Mouse (Mus musculus) embryonic fibroblast, embryonic 13.5 days (primary cell): Measurements from ENCODE around the gene Edrf1. TPM values are rescaled to one million over a fixed set of nuclear protein-coding genes. Genes with fewer than 3 reads are reported as not detected.

Experiments
- H3K27ac ChIP-seq: 2 replicates; pipeline ENCODE4 v1.5.1; 2012; ENCODE audit warnings: low read length, control low read depth, inconsistent platforms; ENCODE audit not compliant: insufficient read depth
- H3K4me1 ChIP-seq: 2 replicates; pipeline ENCODE4 v1.6.1; 2011; ENCODE audit warnings: low read length; ENCODE audit not compliant: control insufficient read depth, insufficient read depth
- H3K4me3 ChIP-seq: 2 replicates; pipeline ENCODE4 v1.5.1; 2011; ENCODE audit warnings: mild to moderate bottlenecking, control low read depth, low read length; ENCODE audit not compliant: insufficient read depth
- CTCF ChIP-seq: IDR thresholded peaks from 2 replicates; pipeline ENCODE4 v1.5.1; 2011; ENCODE audit warnings: mild to moderate bottlenecking, control low read depth, low read length, moderate library complexity, borderline replicate concordance; ENCODE audit not compliant: insufficient read depth
- POLR2A ChIP-seq: IDR thresholded peaks from 2 replicates; pipeline ENCODE4 v1.6.1; 2011; ENCODE audit warnings: low read depth, mild to moderate bottlenecking, control low read depth, low read length, moderate library complexity
- polyA plus RNA-seq: library from polyadenylated mRNA; stranded (reverse); fragments of >200 nt; gene quantifications from 2 replicates; pipeline ENCODE4 v1.2.4, GENCODE M21; 2011; ENCODE audit warnings: low read depth; ENCODE audit not compliant: missing spikeins, insufficient read length

Gene Edrf1
- polyA plus RNA-seq, 1 experiment = 16.6 TPM

DNA sequence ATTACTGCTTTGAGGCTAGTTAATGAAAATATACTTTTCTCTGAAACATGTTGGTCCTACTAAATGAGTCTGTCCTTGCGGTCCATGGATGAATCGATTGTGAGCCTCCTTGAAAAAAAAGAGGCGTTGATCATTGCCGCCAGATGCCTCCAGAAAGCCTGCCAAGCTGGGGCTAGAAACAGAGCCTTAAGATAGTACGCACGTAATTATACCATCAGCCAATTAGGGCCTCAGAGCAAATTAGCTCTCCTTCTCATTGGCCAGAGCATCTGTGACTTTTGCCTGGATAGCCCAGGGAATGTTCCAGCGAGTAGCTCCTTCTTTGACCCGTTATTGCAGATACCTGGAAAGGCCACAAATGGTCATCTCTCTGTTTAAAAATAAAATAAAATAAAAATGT is 27.8 kb upstream of the Edrf1 start:
- no peaks in the 10 kb centered on the region for H3K4me1 ChIP-seq
- H3K4me3 ChIP-seq = no peak overlapping the region
- no peak for TF ChIP-seq CTCF
- TF ChIP-seq POLR2A = no peak
- no peak overlapping the region for H3K27ac ChIP-seq

DNA sequence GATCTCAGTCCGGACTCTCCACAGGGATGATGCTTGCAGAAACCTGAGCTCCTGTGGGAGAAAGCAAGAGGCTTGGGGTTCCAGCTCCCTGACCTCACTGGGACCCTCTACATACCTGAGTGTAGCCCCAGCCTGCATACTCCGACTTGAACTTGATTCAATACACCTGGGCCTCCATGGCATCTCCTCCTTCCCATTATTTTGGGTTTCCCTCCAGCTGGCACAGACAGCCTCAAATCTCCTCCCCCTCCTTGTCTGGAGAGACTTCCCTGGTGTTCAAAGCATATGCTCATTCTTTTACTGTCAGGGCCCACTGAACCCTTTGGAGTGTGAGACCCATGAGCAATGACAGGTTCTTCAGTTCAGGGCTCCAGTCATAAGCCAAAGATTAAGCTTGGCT is 24.4 kb upstream of the Edrf1 start:
- no peak for TF ChIP-seq CTCF
- TF ChIP-seq POLR2A = no peak
- H3K4me1 ChIP-seq = no peaks in the 10 kb centered on the region
- H3K4me3 ChIP-seq = no peak overlapping the region
- H3K27ac ChIP-seq = no peak overlapping the region

GRCm38 (mm10) chr7:133620721-133621120 is 16.6 kb upstream of the Edrf1 start:
- no peak overlapping the region for H3K27ac ChIP-seq
- no peak overlapping the region for H3K4me3 ChIP-seq
- TF ChIP-seq CTCF = peak; percentile 72; the same call in 1 of the 2 replicates
- no peak for TF ChIP-seq POLR2A
- H3K4me1 ChIP-seq = no peaks in the 10 kb centered on the region

- TF ChIP-seq CTCF = no peak
- no peak for TF ChIP-seq POLR2A
- H3K27ac ChIP-seq = no peak overlapping the region
These were observed 14.1 kb upstream of the Edrf1 start for GRCm38 (mm10) chr7:133623226-133623625.

DNA sequence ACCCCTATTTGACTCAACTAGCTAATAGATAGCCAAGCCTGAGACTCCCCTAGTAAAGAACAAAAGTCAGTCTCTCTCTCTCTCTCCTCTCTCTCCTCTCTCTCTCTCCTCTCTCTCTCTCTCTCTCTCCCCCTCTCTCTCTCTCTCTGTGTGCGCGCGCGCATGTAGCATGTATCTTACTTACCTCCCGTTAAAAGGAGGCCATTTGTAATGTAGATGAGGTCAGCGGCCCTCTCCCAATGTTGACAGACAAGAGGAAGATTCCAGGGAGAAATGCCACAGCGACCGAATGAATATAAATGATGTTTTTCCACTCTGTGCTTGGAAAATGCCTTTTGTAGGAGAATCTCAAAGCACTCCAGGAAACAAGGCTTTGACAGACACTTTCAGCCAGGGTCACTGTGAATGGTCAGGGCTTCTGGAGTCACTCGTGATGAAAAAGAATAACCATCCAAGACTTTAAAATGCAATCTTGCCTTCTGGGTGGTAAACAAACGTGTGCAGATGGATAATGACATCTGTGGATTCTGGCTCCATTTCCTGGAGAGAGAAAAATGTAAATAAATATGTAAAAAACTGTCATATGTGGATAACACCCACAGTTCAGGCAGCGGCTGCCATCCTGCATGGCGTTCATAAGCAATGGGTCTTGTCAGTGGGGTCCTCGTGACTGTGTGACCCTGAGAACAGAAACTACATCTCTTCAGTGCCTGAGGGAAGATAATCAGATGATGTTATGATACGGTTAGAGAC is 10.0 kb upstream of the Edrf1 start:
- Histone ChIP-seq H3K4me1 (no peaks in the 10 kb centered on the region), H3K27ac (no peak overlapping the region), H3K4me3 (no peak overlapping the region)
- TF ChIP-seq CTCF (no peak), POLR2A (no peak)

More at GRCm38 (mm10) chr7:133623226-133623625, 14.1 kb upstream of the Edrf1 start:
- Histone ChIP-seq H3K4me1 (no peaks in the 10 kb centered on the region), H3K4me3 (no peak overlapping the region)

DNA sequence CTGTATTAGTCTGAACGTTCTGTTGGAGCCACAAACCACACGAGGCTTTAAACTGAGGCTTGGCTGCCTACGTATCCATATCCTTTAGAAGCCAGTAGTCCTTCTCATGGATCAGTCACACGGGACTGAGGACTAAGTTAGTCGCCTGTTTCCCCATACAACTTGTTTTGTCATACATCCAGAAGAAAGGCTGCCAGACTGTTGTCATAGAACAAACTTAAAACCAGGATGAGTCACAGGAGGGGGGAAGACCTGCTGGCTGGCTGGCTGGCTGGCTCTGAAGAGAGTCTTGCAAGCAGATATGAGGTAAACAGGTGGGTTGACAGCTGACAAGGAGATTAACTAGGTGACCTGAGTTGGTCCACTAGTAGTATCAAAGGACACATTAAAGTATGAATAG is 6.5 kb upstream of the Edrf1 start:
- H3K4me3 ChIP-seq = no peak overlapping the region
- H3K4me1 ChIP-seq = peaks cover 2% of the 10 kb centered on the region; the same call in 1 of the 2 replicates
- H3K27ac ChIP-seq = no peak overlapping the region
- no peak for TF ChIP-seq POLR2A
- TF ChIP-seq CTCF = no peak

GRCm38 (mm10) chr7:133632476-133632875 is 4.9 kb upstream of the Edrf1 start:
- TF ChIP-seq POLR2A (no peak), CTCF (no peak)
- Histone ChIP-seq H3K4me1 (peaks cover 2% of the 10 kb centered on the region; the same call in 1 of the 2 replicates), H3K27ac (no peak overlapping the region), H3K4me3 (no peak overlapping the region)

DNA sequence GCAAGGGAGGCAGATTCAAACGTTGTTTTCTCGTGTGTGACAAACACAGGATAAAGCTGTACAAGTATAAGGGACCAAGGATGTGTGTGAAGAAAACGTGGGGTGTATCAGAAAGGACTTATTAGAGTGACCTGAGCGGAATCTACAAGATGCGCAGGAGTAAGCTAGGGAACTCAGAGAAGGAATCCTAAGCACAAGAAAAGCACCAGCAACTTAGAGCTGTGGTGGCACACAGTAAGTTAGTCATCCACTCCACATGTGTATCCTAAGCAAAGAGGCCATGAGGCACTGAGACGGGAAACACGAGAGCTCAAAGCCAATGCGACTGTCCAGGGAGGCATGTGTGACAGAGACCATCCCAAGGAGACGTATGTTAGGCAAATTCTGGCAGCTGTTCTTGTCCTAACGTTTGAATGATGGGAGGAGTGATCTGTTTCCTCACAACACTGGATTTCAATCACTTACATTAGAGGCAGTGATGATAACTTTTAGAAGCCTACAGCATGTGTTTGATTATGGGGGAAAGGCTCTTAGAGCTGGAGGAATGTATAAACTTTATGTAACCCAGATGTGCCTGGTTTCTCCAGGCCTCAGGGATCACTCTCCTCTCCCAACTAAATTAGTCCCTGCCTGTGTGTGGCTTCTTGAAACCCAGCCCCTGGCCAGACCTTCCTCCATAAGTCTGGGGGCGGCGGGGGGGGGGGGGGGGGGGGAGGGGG is 2.3 kb upstream of the Edrf1 start:
- Histone ChIP-seq H3K27ac (peak overlapping the region; percentile 8), H3K4me3 (no peak overlapping the region), H3K4me1 (peaks cover 7% of the 10 kb centered on the region; the same call in 1 of the 2 replicates)
- TF ChIP-seq POLR2A (no peak), CTCF (no peak)

- H3K4me1 ChIP-seq = peaks cover 7% of the 10 kb centered on the region; the same call in 1 of the 2 replicates
- TF ChIP-seq POLR2A (no peak), CTCF (peak; percentile 70; the same call in 1 of the 2 replicates)
- peak overlapping the region; percentile 56 for H3K4me3 ChIP-seq
- H3K27ac ChIP-seq = peak overlapping the region; percentile 6; the same call in 1 of the 2 replicates
These were observed 498 bp upstream of the Edrf1 start for GRCm38 (mm10) chr7:133636738-133637352.

DNA sequence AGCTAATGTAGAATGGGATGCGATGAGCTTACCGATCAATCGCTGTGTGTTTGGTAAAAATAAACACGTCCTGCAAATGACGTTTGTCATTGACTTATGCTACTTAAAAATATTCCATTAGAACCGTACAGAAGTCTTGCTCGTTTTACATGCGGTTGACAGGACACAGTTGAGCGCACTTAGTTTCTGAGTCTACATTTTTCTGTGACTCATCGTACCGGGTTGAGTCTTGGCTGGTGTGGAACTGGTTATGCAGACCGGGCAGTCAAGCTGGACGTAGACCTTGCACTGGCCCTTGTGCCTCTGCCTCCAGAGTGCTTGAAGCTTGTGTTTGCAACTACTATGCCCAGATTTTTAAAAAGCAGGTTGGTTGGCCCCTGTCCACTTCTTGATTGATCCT is 963 bp downstream of the Edrf1 start:
- TF ChIP-seq CTCF = no peak
- TF ChIP-seq POLR2A = no peak
- H3K27ac ChIP-seq = 0 out of 2 replicates have a peak overlapping the region, but pooled peaks have one; percentile 5
- H3K4me1 ChIP-seq = peaks cover 7% of the 10 kb centered on the region; the same call in 1 of the 2 replicates

More for the DNA sequence above, 963 bp downstream of the Edrf1 start:
- H3K4me3 ChIP-seq = peak overlapping the region; percentile 95
